16 mouse cellular contexts compared by ENCODE assay signal in genomic region chr10:14537102-14537501, GRCm38 (mm10).
"Had no signal": no experiment of that assay in that cellular context is flagged by ENCODE, and none has a peak within 500 bp of the region (broad histone marks: within the 10 kb centered on the region; RNA-seq: fewer than 3 reads in every experiment).

No protein-coding gene starts in this region.

- ATAC-seq: hindbrain, embryonic 16.5 days; intestine, embryonic 16.5 days had no signal

- DNase-seq: gastrocnemius, adult 2 months; gastrocnemius, postnatal 10 days; gastrocnemius, postnatal 25 days; heart, adult 11 months; heart, postnatal 10 days; heart, postnatal 4 days; kidney, adult 11 months; kidney, adult 2 months; kidney, adult 9 months; kidney, postnatal 14 days; kidney, postnatal 36 days; layer of hippocampus, adult 9-11 months; layer of hippocampus, postnatal 36 days; liver had no signal
